Mouse (Mus musculus): ENCODE measurements at regions not wholly inside any gene's neighbourhood (a gene's known extent, or its start where the extent isn't known, plus 50 kb on each side); places are given as distances from the start of the nearest gene placed in this dataset.

DNA sequence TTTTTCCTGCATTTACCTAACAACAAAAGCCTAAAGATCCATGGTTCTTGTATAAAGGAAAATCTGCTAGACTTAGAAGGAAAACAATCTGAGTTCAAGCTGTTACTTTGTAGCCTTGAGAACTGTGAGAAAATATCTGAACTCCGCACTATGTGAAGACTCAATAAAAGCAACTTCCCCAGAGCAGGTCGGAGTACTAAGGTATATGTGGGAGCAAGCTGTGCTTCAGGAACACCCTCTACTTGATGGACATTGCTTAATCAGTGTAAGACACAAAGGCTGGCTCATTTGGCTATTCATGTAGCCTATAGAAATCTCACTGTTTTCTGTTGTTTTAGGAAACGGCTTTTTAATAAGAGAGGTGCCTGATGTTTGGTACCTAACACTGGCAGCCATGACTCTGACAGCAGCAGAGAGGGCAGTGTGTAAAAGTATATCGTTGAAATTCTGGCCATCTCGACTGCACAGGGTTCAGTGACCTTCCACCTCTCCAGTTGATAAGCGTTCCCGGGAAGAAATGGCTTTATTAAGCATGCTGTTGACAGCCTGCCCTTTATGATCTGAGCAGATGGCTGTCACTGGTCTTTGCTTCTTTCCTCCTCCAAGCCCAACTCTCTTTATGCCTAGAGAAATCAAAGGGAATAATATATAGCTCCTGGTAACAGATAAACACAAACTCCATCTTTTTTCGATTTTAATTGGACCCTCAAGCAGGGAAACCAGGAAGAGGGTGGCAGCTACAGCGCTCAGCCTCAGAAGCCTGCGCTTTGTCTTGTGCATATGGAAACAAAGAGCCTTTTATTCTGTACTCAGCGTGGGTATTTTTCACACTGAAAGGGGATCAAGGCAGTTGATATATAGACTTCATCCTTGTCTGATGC, 443.7 kb upstream of the Sel1l start:
- no peak for DNase-seq (ENCODE audit: low spot score in 2 of 2)

DNA sequence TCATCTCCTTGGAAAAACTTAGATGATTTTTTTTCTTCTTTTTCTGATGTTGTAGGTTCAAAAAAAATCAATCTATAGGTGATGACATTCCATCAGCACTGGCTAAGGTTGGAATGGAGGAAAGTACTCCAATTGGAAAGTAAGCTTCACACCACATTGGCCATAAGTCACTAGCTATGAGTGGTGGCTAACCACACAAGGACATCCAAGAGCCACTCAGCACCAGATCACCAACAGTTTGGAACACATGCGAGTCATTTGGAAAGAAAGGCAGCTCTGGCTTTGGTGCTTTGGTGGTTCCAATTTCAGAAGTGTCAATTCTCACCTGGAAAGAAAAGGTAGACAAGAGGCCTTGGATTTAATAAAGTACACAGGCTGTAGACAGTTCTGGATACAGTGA, 442.5 kb upstream of the Sel1l start:
- DNase-seq (ENCODE audit: low spot score in 2 of 2): no peak

DNA sequence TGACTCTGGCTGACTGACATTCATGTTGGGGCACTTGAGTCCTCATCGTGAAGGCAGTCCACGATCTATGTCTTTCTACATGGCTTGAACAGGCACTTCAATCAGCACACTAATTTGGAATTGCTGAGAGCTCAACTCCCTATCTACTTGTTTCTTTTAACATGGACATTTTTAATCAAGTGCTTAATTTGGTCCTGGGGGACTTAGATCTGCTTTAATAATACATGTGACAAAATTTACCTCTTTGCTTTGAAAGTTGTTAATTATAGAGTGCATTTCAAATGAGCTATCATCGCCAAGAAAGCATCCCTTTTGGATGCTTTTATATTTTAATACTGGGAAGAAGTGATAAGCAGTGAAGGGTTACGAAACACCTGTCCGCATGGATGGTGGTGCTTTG, 436.6 kb upstream of the Sel1l start:
- no peak for DNase-seq (ENCODE audit: low spot score in 2 of 2)

DNA sequence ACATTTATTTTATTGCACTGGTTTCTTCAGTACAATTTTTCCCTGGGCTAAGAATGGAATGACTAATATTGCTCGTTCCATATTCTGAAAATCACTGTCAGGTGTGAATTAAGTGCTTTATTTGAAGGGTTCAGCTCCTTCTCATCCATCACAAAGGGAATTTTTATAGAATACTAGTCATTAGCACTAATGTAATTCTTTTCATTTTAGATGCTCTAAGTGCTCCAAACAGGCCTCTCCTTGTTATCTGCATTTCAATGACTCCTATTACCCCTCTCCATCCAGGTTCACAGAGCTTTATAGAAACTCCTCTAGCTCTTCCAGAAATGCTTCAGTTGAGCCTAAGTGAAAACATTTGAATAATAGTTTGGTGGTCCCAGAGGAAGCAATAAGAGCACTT, 431.5 kb upstream of the Sel1l start:
- DNase-seq (ENCODE audit: low spot score in 2 of 2): no peak

DNA sequence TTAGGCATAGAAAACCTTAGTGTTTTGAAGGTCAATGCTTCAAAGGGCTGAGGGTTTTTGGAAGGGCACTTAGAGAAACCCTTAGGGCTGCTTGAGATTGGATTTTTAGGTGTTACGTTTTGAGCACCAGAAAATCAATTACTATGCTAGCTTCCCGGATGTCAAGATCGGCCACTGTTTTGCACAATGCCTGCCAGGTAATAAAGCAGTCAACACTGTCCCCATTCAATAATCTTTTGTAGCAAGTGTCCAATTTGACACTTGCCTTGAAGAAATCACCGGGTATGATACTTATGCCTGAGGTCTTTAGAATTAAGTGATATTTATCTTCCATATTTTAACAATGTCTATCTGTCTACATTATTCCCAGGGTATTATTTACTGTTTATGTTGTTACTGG, 403.0 kb upstream of the Sel1l start:
- DNase-seq (ENCODE audit: low spot score in 2 of 2): no peak

DNA sequence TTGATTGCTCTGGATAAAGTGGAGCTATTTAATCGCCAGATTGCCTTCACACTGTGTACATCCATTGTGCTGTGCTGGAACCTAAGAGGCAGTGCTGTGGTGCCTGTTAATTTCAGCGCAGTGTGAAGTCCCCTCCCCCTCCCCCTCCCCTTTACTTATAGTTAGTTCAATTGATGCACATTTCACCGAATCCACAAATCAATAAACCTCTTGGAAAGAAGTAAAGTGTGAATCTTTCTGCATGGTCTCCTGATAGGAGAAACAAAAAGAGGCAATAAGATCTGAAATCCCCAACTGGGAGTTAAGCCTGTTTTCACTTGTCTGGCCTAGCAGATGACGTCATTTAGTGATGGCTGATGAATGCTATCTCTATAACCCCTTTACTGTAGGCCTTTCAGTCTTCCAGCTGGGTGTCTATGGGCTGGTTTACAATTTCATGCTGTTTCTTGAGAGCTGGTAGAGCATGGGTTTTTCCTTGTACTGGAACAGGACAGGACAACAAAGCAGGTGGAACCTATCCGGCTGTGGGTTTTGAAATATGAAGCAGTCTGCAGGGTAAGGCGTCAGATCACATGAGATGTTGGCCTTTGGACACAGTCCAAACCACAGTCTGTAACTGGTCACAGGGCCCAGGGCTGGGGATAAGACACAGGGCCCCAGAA, 398.0 kb upstream of the Sel1l start:
- peak in 1 of 2 experiments; percentile 5 for DNase-seq (ENCODE audit: low spot score in 2 of 2)

DNA sequence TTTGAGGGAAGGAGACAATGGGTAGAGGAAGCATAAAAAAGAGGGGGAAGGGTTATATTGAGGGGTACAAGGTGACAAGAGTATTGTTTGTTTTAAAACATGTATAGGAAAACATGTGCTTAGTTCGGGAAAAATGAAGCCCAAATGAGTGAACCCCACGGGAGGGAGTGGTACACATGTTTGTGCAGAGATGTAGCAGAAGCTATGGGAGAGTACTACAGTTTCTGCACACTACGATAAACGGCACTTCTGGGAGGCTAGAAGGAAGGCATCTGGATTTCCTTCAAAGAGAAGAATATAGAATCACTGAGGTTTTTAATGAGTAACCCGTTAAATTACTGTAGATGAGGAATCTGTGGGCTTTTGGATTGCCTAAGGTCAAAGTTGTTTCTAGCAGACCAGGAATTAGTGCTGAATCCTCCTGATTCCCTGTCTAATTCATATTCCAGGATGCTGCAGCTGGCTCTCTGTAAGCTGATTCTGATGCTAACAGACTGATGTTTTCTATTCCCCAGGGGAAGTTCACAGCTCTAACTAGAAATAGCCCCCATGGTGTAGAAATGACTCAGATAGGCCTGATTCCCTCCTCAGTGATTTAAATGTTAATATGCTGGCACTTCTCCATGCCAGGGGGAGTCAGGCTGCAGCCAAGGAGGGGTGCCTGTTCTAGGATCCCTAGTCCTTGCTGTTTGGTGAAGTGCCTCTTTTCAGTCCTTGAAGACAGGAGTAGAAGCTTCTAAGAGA, 391.2 kb upstream of the Sel1l start:
- no peak for DNase-seq (ENCODE audit: low spot score in 2 of 2)

DNA sequence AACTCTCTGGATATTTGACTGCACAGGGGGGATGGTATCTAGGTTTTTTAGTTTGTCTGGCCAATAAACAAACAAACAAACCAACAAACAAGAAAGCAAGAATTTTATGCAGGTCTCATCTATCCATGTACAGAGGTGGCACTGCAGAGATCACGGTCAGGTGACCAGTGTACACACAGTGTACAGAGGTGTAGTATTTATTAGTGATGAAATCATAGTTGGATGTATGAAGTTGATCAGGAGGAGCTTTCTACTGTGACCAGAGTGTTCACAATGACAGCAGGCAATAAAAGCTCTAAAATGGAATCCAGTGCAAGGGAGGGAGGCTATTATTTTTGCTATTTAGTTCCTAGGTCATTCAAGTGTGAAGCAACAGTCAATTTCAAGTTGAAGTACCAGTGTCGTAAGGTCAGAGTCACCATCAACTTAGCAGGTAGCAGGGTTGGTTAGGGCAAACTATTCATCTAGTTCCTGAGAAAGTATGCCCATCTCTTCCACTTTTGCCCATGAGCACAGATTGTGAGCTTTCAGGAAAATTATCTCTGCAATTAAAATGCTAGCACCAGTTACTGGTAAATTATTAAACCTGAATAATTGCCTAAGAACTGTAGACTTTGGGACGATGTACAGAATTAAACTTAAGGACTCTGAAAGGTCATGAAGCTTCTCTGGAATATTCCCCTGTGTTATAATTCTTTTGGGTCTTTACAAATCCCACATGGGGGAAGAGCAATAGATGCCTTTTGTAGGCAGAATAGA, 384.9 kb upstream of the Sel1l start:
- no peak for DNase-seq (ENCODE audit: low spot score in 2 of 2)

DNA sequence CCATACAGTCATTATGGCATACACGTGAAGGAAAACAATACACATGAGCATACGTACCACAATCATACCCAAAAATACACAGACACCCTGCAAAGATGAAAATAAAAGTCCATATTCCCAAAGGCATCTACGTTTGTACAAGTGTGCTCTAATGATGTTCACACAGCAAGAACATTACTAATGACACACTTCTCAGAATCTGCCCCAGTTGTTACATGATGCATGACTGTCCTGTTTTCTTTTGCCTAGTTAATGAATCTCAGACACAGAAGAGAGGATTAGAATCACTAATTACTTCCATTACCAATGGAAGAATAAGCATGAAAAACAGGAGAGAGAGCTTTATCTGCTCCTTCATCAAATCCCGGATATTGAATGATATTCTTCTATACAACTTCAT, 379.6 kb upstream of the Sel1l start:
- DNase-seq (ENCODE audit: low spot score in 2 of 2): no peak

DNA sequence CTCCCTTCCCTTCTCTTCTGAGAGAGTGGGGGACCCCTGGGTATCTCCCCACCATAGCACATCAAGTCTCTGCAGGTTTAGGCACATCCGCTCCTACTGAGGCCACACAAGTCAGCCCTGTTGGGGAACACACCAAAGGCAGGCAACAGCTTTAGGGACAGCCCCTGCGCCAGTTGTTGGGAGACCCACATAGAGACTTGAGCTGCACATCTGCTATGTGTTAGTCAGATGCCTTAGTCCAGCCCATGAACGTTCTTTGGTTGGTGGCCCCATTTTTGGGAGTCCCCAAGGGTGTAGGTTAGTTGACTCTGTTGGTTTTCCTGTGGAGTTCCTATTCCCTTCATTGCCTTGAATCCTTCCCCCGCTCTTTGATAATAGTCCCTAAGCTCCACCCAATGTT, 354.4 kb upstream of the Sel1l start:
- DNase-seq (ENCODE audit: low spot score in 2 of 2): no peak

DNA sequence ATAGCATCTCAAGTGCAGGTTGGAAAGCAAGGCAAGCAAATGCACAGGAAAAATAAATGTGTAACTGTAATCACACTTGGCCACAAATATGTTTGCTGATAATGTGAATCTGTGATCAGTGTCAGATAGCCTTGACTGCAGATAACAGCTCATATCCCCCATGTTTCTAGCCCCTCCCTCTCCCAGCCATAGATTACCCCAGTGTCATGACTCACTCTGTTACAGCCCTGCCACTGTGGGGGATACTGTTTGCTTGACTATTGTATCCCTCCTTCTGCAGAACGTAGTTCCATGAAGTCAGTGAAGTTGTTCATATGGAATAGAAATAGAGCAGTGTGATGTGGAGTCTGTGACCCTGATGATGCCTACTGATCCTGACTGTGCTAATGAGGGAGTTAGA, 351.6 kb upstream of the Sel1l start:
- DNase-seq (ENCODE audit: low spot score in 2 of 2): no peak

DNA sequence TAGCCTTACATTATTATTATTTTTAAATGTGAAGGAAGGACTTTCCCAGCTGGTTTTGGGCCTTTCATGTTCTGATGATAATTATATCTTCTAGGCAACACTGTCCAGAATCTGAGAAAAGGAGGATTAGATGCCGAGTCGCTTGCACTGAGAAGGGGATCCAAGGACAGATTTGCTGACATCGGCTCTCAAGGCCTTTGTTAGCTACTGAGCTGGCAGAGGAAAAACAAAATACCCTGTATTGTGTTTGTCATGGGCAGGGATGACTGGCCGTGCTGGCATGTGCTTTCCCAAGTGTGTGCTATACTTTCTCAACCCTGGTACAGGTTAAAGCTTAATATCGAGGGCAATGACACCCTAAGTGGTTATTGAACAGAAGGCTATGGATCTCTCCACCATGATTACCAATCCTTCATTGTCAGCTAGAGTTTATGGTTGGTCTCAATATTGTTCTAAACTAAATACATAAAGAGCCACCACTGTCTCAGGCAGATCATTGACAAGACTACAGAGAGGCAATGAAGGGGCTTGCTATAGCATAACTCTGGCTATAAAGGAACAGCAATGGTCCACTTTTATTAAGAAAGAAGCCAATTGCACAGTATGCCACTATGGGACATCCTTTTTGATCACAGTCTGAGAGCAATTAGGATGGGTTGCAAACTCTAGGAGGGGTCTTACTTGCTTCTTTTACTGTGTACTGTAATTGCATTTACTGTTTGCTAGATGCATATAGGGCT, 350.0 kb upstream of the Sel1l start:
- no peak for DNase-seq (ENCODE audit: low spot score in 2 of 2)

DNA sequence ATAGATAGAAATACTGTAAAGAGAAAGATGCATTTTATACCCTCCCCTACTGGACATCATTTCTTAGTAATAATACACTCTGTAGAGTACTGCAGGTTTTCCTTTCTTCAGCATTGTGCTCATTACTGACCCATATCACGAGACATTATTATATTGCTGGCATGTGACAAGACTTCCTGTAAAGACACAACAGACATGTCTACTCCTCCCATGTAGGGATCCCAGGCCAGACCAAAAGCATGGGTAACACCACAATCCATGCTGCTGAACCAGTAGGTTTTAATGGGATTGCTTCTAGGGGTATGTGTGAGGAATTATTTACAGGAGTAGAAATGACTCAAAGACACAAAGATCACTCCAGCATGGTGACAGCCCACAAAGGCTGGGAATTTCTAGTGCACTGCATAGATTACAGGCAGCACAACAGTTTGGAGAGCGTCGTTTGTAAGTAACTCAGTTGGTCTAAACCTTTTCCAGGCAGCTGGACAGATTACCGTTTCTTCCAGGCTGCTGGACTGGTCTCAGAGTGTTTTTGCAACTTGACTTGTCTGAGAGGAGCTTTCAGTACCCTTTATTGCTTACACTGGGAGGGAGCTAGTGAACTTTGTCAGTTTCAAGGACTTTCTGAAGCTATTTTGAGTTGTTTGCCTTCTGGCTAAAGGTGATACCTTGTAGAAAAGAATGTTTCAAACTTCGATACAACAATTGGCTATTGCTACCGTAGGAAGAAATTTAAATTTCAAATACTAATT, 345.2 kb upstream of the Sel1l start:
- DNase-seq (ENCODE audit: low spot score in 2 of 2): no peak

DNA sequence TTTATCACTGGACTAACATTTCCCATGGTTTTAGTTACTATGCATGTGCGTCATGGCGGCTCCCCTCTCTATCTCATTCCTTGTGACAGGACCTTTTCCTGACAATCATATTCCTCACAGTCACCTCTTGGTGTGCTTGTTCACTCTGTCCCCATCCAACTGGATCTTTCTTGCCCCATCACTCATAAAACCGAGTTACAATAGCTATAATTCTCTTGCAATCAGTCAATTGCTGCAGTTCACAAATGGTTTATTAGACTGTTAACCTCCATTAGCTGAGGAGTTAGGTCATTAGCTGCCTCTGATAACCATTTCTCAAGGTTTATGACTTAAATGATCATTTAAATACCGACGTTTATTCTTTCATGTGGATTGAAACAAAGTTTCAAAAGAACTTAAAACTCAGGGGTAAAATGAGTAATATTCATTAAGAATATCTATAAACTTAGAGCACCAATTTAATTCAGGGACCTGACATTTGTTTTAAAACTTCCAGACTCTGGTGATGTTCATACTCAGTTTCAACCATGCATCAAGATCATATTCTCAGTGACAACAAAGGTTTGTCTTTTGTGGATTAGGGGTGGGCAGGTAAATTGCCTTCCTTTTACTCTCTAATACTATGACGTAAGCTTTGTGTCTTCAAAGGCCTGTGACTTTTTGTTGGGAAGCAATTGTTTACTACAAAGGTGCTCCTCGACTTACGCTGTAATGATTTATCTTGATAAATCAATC, 344.4 kb upstream of the Sel1l start:
- DNase-seq (ENCODE audit: low spot score in 2 of 2): no peak

DNA sequence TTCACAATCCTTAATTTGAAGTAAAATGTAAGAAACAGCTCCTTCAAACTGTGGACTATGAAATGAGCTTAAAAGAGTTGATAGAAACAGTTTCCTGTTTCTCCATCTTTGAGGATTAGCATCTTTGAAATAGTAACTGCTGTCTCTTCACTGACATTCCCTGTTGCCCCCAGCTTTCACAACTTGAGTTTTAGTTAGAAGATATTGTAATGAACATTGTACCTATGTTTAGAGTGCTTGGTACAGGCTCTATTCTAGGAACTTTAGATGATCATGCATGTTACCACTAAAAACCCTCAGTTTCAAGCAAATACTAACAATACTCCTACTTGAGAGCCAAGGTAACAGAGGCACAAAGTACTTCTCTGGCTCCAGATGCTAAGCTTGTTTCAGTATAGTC, 340.1 kb upstream of the Sel1l start:
- DNase-seq (ENCODE audit: low spot score in 2 of 2): no peak

DNA sequence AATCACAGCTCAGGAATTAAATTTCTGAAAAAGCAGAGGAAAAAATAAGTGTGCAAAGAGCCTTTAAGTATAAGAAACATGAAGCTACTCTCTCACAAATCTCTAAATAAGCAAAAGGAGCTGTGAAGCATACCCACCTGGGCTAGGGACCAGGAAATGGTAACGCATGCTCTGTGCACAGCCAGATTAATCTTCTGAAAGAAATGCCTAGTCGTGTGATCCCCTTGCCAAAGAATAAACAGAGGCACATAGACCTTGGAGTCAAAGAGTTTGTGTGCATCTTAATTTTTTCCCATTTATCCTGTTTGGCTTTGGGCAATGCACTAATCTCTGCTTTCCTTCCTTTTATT, 338.2 kb upstream of the Sel1l start:
- DNase-seq (ENCODE audit: low spot score in 2 of 2): no peak

DNA sequence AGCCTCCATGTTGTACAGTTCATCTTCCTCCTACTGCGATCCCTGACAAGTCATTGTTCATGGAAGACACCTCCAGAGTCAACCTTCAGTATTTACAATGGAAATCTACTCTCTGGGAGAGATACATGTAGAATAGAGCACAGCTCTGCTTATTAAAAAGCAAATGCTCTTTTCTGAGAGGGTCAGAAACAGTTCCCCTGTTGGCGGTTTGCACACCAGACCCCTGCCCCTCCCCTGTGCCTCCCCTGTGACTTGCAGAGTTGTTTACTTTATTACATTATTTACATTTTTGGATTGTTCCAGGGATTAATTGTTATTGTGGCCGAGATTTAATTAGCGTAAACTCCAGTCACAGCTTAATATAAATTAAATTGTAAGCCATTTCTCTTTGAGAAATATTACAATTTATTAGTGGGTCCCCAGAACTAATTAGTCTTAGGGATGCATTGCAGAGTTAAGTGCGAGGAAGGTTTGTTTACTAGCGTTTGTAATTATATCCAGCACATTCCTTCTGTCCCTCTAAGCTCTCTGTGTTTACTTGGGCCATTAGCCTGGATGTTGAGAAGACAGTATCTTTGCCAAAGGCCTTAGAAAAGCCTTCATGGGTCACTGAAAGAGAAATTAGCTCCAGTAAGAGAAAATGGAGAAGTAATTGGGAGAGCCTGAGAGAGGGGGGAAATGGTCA, 337.6 kb upstream of the Sel1l start:
- no peak for DNase-seq (ENCODE audit: low spot score in 2 of 2)

DNA sequence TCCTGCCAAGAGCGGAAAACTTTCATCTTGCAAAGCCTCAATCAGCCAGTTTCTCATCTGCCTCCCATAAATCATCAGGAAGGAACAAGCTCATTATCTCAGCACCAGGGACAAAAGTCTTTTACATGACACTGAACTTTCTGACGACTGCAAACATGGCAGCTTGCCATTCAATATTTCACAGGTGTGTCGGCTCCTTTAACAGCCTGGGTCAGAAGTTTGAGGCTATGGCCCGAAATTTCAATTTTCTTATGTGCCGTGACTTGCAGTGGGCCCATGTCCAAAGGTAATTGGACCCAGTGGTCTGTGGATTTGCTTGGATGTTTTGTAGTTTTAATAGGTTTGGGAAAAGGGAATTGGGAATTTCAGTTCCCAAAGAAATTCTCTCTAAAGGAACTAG, 330.3 kb upstream of the Sel1l start:
- DNase-seq (ENCODE audit: low spot score in 2 of 2): no peak

DNA sequence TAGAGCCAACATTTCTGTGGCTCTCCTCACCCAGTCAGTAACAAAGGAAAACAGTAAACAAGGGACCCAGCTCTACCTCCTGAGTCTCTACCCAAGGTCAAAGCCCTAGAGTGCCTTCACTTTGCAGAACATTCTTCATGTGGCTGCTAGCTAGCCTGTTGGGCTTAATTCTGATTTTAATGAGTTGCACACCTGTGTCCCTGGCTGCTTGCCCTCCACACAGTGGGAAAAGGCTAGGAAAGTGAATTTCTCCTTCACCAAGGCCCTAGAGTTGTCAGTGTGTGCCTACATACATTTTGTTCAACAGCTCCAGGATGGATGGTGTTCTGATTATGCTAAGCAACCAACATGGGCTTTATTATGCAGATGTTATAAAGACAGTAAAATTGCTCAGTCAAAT, 307.8 kb upstream of the Sel1l start:
- DNase-seq (ENCODE audit: low spot score in 2 of 2): no peak
